Mouse (Mus musculus): Measurements from ENCODE around the gene Elk3.

GRCm38 (mm10) chr10:93320148-93320547 lies 9.2 kb upstream of the Elk3 start:
- TF ChIP-seq CTCF (IDR thresholded peaks at IDR 0.05; ENCODE audit: low read depth), result no peak
- TF ChIP-seq EP300 (optimal IDR thresholded peaks at IDR 0.05), result no peak
